Mouse (Mus musculus): ENCODE data around the gene Ren1. TPM values are rescaled to one million over a fixed set of nuclear protein-coding genes. Genes with fewer than 3 reads are reported as not detected.

Ren1 gene
- polyA plus RNA-seq, 1 experiment from 2014 or later = 0.88 TPM

GRCm38 (mm10) chr1:133396693-133397092, 46.4 kb downstream of the Ren1 start:
- Histone ChIP-seq H3K4me2 (ENCODE audit: low read depth, low read length) (no peak overlapping the region), H3K9ac (replicated peaks) (no peak overlapping the region), H3K9me3 (ENCODE audit: low read length) (no peaks in the 10 kb centered on the region), H3K36me3 (replicated peaks; ENCODE audit: insufficient read depth, low read length) (no peaks in the 10 kb centered on the region), H3K4me3 (ENCODE audit: low read depth, low read length) (no peak overlapping the region), H3K27me3 (ENCODE audit: insufficient read depth, low read length) (no peaks in the 10 kb centered on the region), H3K27ac (ENCODE audit: low read depth) (no peak overlapping the region), H3K4me1 (ENCODE audit: insufficient read depth) (peaks cover 3% of the 10 kb centered on the region; the same call in 1 of the 2 replicates)
- no peak for TF ChIP-seq CTCF (IDR thresholded peaks at IDR 0.05; ENCODE audit: low read depth)
- TF ChIP-seq EP300 (IDR thresholded peaks at IDR 0.05; ENCODE audit: low read depth) = no peak
- no peak for DNase-seq
- no peak for ATAC-seq
- 73% methylated on average over 5 of the region's 5 CpGs for WGBS (ENCODE audit: insufficient replicate concordance)

DNA sequence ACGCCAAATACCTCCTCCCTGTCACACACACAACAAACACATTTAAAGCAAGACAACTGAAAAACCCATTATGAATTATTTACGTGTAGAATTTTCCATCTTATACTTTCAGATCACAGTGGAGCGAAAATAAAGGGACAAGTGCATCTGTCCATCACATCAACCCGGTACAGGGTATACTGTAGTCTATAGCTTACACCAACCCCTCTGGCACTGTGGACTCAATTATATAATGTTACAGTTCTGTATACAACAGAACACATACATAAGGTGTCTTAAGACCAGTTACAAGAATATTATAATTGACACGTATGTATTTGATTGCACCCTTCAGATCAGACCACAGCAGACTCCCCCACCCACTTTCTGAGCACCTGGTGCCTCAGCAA, 46.8 kb downstream of the Ren1 start:
- WGBS (ENCODE audit: insufficient replicate concordance) = 73% methylated on average over 5 of the region's 5 CpGs
- no peak overlapping the region for H3K27ac ChIP-seq (ENCODE audit: low read depth)

DNA sequence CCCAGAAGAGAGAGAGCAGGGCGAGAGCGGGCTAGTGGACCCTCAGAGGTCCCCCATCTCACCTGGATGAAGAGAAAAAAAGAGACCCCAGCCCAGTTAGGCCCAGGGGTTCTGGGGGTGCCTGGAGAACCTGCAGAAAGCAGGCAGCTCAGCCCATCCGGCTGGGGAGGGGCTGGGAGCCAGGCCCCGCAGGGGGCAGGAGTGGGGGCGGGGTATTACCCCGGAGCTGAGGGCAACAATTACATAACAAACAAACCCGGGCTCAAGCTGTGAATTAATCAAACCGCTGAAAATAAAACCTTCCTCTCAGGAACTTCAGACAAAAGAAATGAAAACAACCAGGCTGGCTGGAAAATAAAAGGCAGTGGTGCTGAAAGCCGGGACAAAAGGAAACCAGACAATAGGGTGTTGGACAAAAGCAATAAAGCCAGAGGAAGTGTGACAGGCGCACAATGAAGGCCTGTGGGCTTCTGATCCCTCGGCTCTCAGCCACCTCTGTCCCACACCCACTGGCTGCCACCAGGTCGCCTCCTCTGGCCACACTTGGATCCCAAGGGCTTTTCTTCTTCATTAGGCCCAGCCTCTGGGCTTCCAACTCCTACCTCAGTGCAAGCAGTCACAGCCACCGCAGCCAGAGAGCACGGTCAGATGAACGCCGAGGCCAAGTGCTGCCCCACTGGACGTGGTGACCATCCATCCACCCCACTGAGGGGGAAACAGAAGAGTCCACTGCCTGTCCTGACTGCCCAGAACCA, 47.4 kb downstream of the Ren1 start:
- no peak overlapping the region for H3K4me3 ChIP-seq (ENCODE audit: low read depth, low read length)
- no peaks in the 10 kb centered on the region for H3K27me3 ChIP-seq (ENCODE audit: insufficient read depth, low read length)
- DNase-seq (no peak), ATAC-seq (no peak)
- TF ChIP-seq EP300 (IDR thresholded peaks at IDR 0.05; ENCODE audit: low read depth) = no peak
- TF ChIP-seq CTCF (IDR thresholded peaks at IDR 0.05; ENCODE audit: low read depth) = no peak
- H3K4me2 ChIP-seq (ENCODE audit: low read depth, low read length) = no peak overlapping the region
- H3K4me1 ChIP-seq (ENCODE audit: insufficient read depth) = peaks cover 3% of the 10 kb centered on the region; the same call in 1 of the 2 replicates
- 0 out of 2 replicates have a peak overlapping the region, but pooled peaks have one; percentile 7 for H3K9ac ChIP-seq (replicated peaks)
- H3K9me3 ChIP-seq (ENCODE audit: low read length) = no peaks in the 10 kb centered on the region
- no peaks in the 10 kb centered on the region for H3K36me3 ChIP-seq (replicated peaks; ENCODE audit: insufficient read depth, low read length)
- H3K27ac ChIP-seq (ENCODE audit: low read depth) = 0 out of 2 replicates have a peak overlapping the region, but pooled peaks have one; percentile 3
- WGBS (ENCODE audit: insufficient replicate concordance) = 35% methylated on average over 17 of the region's 17 CpGs

More for the DNA sequence above, 46.8 kb downstream of the Ren1 start:
- no peaks in the 10 kb centered on the region for H3K9me3 ChIP-seq (ENCODE audit: low read length)
- no peak overlapping the region for H3K9ac ChIP-seq (replicated peaks)
- peaks cover 3% of the 10 kb centered on the region; the same call in 1 of the 2 replicates for H3K4me1 ChIP-seq (ENCODE audit: insufficient read depth)
- TF ChIP-seq CTCF (IDR thresholded peaks at IDR 0.05; ENCODE audit: low read depth) (no peak), EP300 (IDR thresholded peaks at IDR 0.05; ENCODE audit: low read depth) (no peak)
- no peaks in the 10 kb centered on the region for H3K27me3 ChIP-seq (ENCODE audit: insufficient read depth, low read length)
- H3K4me2 ChIP-seq (ENCODE audit: low read depth, low read length) = no peak overlapping the region
- H3K4me3 ChIP-seq (ENCODE audit: low read depth, low read length) = no peak overlapping the region
- no peaks in the 10 kb centered on the region for H3K36me3 ChIP-seq (replicated peaks; ENCODE audit: insufficient read depth, low read length)
- DNase-seq (no peak), ATAC-seq (no peak)

GRCm38 (mm10) chr1:133400014-133400725, 49.9 kb downstream of the Ren1 start:
- no peak overlapping the region for H3K4me3 ChIP-seq (ENCODE audit: low read depth, low read length)
- no peak overlapping the region for H3K27ac ChIP-seq (ENCODE audit: low read depth)
- no peak overlapping the region for H3K4me2 ChIP-seq (ENCODE audit: low read depth, low read length)
- ATAC-seq = no peak
- no peak overlapping the region for H3K9ac ChIP-seq (replicated peaks)
- no peaks in the 10 kb centered on the region for H3K36me3 ChIP-seq (replicated peaks; ENCODE audit: insufficient read depth, low read length)
- no peaks in the 10 kb centered on the region for H3K27me3 ChIP-seq (ENCODE audit: insufficient read depth, low read length)
- 37% methylated on average over 13 of the region's 13 CpGs for WGBS (ENCODE audit: insufficient replicate concordance)
- H3K9me3 ChIP-seq (ENCODE audit: low read length) = no peaks in the 10 kb centered on the region
- H3K4me1 ChIP-seq (ENCODE audit: insufficient read depth) = peaks cover 3% of the 10 kb centered on the region; the same call in 1 of the 2 replicates
- no peak for TF ChIP-seq CTCF (IDR thresholded peaks at IDR 0.05; ENCODE audit: low read depth)
- no peak for TF ChIP-seq EP300 (IDR thresholded peaks at IDR 0.05; ENCODE audit: low read depth)
- no peak for DNase-seq

GRCm38 (mm10) chr1:133404005-133404404, 53.7 kb downstream of the Ren1 start:
- Histone ChIP-seq H3K27me3 (ENCODE audit: insufficient read depth, low read length) (no peaks in the 10 kb centered on the region), H3K4me3 (ENCODE audit: low read depth, low read length) (no peak overlapping the region), H3K4me1 (ENCODE audit: insufficient read depth) (peaks cover 9% of the 10 kb centered on the region; the same call in 1 of the 2 replicates), H3K9ac (replicated peaks) (no peak overlapping the region), H3K4me2 (ENCODE audit: low read depth, low read length) (no peak overlapping the region), H3K36me3 (replicated peaks; ENCODE audit: insufficient read depth, low read length) (no peaks in the 10 kb centered on the region), H3K9me3 (ENCODE audit: low read length) (no peaks in the 10 kb centered on the region), H3K27ac (ENCODE audit: low read depth) (no peak overlapping the region)
- DNase-seq = no peak
- TF ChIP-seq EP300 (IDR thresholded peaks at IDR 0.05; ENCODE audit: low read depth) (no peak), CTCF (IDR thresholded peaks at IDR 0.05; ENCODE audit: low read depth) (no peak)
- no peak for ATAC-seq
- 56% methylated on average over 4 of the region's 4 CpGs for WGBS (ENCODE audit: insufficient replicate concordance)

- no peak for ATAC-seq
- TF ChIP-seq CTCF (IDR thresholded peaks at IDR 0.05; ENCODE audit: low read depth) = no peak
- no peak for TF ChIP-seq EP300 (IDR thresholded peaks at IDR 0.05; ENCODE audit: low read depth)
- WGBS (ENCODE audit: insufficient replicate concordance) = 63% methylated on average over 7 of the region's 7 CpGs
Measured at GRCm38 (mm10) chr1:133406614-133407013, 56.3 kb downstream of the Ren1 start.

More at GRCm38 (mm10) chr1:133406614-133407013, 56.3 kb downstream of the Ren1 start:
- Histone ChIP-seq H3K27me3 (ENCODE audit: insufficient read depth, low read length) (no peaks in the 10 kb centered on the region), H3K27ac (ENCODE audit: low read depth) (no peak overlapping the region), H3K4me1 (ENCODE audit: insufficient read depth) (peaks cover 13% of the 10 kb centered on the region), H3K4me2 (ENCODE audit: low read depth, low read length) (no peak overlapping the region), H3K9ac (replicated peaks) (no peak overlapping the region), H3K36me3 (replicated peaks; ENCODE audit: insufficient read depth, low read length) (no peaks in the 10 kb centered on the region), H3K4me3 (ENCODE audit: low read depth, low read length) (no peak overlapping the region), H3K9me3 (ENCODE audit: low read length) (no peaks in the 10 kb centered on the region)
- no peak for DNase-seq
